Mouse (Mus musculus): ENCODE results near the gene Zfp804a.
A peak's percentile ranks its signal among the peaks of the same experiment; 100 is the strongest.

Zfp804a gene

DNA sequence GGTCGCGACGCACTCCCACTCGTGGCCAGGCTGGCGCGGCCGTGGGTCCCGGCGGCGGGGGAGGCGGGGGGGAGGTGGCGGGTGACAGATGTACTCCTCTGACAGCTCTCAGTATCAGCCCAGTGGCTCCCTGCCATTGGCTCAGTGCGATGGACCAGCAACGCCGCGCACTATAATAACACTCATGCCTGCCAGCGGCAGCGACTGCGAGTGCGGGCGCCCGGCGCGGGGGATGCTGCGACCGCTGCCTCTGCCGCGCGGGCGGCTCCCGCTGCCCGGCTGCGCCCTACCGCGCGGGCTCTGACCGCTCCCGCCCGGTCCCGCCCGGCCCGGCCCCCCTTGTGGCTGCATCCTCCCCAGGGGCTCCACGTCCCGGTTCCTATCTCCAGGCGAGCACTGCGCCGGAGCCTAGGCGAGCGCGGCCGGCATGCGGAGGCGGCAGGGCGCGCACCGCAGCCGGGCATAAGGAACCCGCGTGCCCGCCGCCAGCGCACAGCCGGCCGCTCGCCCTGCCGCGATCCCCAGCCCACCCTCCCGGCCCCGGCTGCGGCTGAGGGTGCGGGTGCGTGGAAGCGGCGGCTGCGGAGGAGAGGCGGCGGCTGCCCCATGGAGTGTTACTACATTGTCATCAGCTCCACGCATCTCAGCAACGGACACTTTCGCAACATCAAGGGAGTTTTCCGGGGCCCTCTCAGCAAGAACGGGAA, at the start of gene Zfp804a:
Gene Zfp804a, plus strand, starts transcription at position 38 of the 707 bp plus-strand sequence.
- DNase-seq (ENCODE audit: low spot score): peak; percentile 25

DNA sequence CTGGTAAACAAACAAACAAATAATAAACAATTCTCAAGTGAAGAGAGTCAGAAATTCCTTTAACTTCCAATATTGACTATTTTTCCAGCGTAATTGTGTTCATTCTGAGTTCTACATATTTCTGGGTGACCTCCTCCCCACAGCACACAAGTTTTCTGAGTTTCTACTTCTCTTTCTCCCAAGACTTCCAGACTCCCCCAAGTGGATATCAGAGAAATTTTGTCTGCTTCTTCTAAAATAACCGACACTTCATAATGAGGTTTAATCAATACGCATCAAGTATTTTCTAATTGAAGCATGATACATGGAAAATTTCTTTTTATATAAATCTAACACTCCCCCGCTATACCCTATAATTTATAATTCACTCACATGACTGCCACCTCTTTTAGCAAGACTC, 1.4 kb upstream of the Zfp804a start:
- no peak for DNase-seq (ENCODE audit: low spot score)

DNA sequence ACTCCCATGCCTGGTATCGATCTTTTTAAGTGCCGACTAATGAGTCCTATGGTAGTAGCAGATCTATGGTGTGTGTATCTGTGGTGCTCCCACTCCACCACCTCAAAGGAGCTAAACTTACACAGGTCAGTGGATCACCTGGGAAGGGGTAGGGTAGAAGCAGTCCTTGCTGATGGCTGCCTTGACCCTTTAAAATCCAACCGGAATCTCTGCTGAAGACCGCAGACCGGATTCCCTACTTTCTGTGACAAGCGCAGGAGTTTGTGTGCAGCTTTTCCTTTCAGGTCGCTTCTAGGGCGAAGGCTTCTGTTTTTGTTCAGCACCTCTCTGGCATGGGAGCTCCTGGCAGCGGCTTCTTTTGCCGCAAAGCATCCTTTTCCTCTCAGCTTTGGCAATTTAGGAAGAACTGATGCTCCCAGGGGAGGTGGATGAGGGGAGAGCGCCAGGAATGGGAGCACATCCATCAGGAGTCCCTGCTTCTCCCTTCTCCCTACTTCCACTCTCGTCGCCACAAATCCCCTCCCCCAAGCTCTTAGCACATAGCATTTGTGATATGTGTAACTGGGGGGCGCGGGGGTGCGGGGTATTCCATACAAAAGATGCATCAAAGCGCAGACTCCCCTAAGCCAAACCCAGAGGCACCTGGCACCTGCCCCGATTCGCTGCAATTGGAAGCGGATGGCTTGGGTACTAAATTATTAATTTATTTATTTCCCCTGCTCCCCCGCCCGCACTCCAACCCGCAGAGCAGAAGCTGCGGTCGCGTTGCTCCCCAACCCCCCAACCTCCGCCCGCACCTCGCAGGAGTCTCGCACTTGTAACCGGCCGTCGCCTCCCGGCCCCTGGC, 461 bp upstream of the Zfp804a start:
- DNase-seq (ENCODE audit: low spot score): peak; percentile 42

DNA sequence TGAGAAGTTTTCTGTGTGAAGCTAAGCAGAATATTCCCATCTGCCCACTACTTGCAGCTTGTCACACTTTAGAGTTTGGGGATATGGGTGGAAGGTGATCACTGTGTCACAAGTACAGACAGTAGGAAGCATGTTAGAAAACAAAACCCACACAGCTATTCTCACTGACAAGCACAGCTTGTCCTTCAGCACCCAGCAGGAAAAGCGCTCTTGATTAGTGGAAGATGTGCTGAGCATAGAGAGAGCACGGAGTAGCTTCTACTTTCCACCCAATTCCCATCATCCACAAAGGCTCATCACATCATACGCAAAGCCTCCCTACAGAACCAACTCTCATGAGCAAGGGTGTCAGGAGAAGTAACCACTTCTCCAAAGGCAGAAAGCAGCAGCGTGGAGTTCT, 1.4 kb downstream of the Zfp804a start:
- no peak for DNase-seq (ENCODE audit: low spot score)

DNA sequence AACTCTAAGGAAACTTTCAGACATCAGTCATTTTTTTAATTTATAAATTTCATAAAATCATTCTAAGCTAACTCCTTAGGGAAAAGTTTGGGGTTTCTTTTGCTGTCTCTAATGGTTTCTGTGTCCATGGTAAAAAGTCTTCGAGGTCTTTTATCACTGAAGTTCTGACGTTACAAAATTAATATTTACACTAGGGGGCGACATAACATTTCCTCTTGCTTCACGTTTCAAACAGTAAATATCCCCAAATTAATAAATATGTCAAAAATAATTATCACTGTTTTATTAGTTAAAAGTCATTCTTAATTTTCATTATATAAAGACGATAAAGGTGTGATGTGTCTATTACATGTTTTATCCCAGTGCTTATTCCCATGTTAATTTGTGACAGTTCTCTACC, 11.6 kb downstream of the Zfp804a start:
- no peak for DNase-seq (ENCODE audit: low spot score)

DNA sequence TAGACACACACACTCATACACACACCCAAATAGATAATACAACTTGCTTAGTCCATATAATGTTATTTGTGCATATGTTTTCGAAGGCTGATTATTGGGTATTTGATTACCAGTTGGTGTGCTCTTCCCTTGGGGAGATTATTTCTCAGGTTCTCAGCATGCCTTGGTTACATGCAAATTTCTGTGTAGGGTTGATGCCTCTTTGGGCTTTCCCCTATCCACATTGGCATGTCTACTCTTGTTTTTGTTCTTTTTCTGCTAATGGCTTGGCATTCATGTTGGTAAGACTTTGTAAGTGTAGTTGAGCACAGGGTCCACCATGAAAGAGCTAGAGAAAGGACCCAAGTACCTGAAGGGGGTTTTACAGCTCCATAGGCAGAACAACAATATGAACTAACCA, 14.9 kb downstream of the Zfp804a start:
- DNase-seq (ENCODE audit: low spot score): no peak

DNA sequence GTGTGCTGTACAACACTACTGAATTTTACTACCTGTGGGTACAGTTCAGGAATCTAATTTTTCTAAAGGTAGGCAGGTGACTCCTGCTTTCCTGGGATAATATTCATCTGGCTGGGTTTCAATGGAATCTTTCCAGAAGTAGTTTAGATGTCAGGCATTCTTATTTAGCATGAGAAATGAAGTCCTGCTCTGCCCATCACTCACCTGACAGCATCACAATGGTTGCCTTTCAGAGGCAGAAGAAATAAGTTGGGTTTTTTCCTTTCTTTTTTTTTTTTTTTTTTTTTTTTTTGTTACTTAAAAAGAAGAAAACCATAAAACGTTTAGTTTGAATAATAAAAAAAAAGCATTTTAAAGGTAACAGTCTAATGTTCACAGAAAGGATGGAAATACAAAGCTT, 16.1 kb downstream of the Zfp804a start:
- DNase-seq (ENCODE audit: low spot score): no peak

DNA sequence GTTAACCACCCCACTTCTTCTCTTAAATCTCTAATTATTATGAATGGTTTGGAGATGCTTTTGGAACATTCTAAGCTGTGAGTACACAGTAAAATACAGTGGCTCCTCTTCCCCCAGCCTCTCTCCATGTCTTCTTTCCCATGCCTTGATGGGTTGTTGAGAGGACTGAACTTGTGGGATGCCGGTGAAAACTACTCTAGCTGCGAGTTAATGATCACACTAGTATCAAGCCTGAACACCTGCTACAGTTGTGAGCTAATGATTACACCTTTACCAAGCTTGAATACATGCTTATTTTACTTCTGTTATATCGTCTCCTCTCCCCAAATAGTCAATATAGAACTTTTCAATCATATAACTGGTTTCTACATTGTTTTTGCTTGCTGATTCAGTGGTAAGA, 23.9 kb downstream of the Zfp804a start:
- DNase-seq (ENCODE audit: low spot score): no peak

DNA sequence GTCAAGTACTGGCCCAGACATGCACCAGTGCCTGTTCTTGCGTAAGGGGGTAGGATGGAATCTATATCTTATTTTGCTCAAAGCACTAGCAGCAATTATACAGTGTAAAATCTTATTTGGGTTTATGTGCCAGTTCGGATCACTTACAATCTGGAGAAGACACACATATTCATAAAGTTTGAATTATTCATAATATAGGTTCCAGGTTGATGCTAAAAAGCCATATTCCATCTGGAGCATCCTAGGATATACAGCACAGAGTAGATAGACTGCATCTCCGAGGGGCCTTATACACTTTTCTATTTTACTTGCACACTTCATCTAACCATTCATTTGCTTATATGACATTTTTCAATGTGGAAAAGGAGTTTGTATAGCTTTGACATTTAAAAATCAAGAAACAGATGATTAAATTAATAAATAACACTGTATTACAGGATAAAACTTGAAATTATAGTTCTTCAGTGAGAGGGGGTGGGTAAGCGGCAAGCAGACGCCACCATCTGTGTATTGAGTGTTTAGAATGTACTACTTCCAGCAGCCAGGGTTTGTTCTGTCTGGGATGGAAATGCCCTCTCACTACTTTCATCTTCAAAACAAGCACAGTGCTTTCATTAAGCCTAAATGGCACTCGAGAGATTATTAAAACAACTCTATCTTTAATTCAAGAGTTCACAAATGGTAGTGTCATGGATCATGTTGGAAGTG, 25.4 kb downstream of the Zfp804a start:
- DNase-seq (ENCODE audit: low spot score): no peak

DNA sequence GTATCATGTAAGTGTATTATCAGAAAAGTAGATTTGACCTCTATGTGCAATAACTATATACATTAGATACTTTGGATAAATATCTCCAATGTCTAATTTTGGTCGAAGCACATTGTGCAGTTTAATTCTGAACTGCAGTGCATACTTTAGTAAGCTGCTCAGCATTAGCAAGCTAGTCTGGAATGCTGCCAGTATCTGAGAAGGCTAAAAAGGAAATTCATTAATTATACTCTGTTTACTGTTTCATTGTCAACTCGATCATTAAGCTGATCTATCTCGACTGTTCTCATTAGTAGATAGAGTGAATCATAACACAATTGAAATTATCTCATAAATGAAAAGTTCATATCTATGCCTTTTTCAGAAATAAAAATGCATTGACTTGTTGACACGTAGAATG, 27.7 kb downstream of the Zfp804a start:
- no peak for DNase-seq (ENCODE audit: low spot score)

DNA sequence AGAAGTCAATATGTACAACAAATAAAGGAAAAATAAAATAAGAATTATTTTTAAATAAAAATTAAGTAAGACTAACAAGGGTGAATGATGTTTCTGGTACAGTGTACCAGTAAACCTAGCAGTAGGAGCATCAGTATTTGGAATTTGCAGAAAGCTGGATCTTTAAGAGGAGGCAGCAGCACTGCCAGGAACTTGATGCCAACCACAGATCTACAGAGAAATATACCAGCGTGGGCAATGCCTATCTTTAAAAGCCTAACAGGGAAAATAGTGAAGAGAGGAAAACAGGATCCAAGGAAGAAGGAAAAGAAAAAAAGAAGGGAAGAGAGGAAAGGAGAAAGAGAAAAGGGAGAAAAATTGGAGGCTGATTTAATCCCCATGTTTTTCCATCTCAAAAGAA, 60.1 kb downstream of the Zfp804a start:
- no peak for DNase-seq (ENCODE audit: low spot score)

DNA sequence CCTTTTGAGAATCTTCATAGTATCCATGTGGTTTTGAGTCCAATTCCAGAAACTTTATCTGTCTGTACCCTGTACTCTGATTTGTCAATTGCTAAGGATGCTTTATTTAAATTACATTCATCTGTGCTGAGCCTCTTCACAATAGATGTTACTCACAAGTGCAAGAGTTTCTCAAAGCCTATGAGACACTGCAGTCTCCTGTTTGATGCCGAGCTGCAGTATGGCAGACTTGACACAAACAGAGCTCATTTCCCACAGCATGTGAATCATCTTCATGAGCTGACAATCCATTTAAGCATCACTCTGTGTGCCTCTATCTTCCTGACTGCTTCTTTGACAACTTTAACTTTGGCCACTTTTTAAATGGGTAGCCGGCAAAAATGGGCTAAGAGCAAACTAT, 60.6 kb downstream of the Zfp804a start:
- no peak for DNase-seq (ENCODE audit: low spot score)

DNA sequence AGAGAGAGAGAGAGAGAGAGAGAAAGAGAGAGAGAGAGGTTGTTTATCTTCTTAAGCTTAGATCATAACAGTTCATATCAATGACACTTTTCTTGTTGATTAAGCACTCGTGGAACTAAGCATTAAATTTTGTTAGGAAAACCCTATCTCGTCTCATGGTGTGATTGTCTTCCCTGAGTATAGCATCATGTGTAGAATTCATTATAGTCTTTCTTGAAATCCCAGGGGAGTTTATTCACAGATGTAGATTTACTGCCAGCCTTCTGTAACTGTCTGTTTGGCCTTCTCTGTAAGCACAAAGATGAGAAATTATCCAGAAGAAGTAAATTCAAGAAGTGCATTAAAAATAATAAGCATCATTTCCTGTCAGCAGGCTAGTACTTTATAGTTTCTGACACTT, 66.6 kb downstream of the Zfp804a start:
- DNase-seq (ENCODE audit: low spot score): no peak

DNA sequence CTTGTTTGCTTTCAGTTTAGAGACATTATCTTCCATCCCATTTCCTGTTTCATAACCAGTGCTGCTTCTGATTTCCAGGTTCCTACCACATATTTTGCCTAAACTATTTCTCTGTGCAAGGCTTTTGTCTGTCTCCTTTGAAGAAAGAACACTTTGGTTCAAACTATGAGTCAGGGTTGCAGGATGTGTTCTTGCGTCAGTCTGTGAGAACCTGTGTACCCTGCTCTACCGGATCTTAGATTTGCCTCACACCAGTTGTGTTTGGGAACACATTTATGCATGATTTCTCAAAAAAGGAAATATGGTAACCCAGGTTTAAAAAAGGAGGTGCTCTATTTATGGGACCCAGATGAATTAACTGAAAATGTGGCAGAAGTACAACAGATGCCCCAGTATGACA, 125.7 kb downstream of the Zfp804a start:
- DNase-seq (ENCODE audit: low spot score): no peak

DNA sequence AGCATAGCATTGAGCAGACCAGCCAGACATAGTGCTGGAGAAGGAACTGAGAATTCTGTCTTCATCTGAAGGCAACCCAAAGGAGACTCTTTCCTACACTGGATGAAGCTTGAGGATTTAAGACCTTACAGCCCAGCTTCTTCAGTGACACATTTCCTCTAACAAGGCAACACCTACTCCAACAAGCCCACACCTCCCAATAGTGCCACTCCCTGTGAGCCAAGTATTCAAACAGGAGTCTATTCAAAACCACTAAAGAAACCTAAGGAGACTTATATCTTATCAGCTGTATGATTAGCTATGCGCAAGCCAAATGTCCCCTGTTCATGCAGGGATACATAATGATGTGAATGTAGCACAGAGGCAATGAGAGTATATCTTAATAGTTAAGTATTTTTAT, 128.0 kb downstream of the Zfp804a start:
- no peak for DNase-seq (ENCODE audit: low spot score)

DNA sequence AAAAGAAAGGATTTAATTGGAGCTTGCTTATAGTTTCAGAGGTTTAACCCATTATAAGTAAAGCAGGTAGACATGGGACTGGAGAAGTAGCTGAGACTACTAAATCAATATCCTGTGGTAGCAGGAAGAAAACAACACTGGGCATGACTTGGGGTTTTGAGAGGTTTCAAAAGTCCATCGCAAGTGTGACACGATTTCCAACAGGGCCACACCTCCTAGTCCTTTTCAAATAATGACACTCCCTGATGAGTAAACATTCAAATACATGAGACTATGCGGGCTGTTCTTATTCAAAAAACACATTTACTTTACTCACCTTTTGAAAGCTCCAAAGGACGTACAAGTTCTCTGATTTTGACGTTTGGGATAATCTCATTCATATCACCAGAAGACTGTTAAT, 146.9 kb downstream of the Zfp804a start:
- DNase-seq (ENCODE audit: low spot score): no peak

DNA sequence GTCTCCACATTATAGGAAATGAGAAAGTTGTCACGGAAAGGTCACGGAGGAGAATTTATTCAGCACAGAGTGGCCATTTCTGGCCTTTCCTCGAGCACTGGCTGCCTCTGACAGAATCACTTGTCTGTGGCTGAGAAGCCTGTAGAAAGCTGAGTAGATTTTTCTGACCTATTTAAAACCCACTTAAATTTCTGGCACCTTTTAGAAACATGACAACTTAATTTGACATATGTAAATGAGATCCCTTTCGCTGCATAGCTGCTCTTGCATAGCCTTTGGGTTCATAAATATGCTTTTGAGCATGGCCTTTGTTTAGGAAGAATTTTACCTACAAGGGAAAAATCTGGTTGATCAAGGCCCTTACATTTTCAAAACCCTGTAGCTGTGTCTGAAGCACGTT, 147.6 kb downstream of the Zfp804a start:
- DNase-seq (ENCODE audit: low spot score): no peak

DNA sequence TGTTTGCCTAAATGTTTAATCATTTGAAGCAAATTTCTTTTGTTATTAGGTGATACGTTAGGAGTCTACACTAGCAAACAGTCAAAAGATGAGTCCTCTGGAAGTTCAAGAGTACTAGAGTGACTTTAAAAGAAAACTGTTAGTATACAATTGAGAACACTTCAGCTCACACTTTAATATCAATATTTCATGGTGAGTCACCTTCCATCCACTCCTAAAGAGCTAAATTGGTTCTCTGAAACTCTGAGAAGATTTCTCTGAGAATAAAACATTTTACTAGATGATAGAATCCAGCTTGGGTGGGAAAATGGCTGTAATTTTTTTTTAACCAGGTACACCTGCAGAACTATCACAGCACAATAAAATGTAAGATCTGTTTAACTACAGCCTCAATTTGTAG, 157.6 kb downstream of the Zfp804a start:
- no peak for DNase-seq (ENCODE audit: low spot score)

DNA sequence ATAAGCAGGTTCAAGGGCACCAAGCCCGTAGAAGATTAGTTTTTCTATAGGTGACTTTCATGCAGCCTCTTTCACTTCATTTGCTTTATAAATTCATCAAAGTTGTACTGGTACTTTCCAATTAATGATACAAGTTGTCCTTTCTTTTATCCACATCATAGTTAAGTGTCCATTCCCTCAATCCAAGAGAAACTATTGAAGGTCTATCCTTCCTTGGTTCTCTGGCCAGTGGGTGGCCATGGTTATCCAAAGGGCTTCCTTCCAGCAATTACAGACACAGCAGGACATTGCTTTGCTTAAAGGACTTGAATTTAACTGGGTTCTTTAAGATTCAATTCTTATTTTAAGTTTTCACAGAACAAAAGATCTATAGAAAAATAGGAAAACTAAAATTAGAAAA, 158.9 kb downstream of the Zfp804a start:
- no peak for DNase-seq (ENCODE audit: low spot score)

DNA sequence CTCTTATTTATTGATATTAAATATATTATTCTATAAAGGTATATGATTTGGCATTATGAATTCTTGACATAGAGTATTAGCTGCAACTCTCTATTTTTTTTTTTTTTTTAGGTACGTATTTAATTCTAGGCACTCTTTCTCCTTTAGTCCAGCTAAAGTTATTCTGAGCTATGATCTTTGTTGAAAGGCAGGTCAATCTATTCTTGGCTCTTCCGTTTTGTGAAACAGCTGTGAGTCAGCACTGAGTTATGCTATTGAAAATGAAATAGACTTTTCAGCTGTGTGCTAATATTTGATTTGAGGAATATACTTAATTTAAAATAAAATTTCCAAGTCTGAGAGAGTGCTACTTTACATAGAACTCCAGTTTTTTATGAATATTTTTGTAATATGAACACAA, 164.9 kb downstream of the Zfp804a start:
- no peak for DNase-seq (ENCODE audit: low spot score)

DNA sequence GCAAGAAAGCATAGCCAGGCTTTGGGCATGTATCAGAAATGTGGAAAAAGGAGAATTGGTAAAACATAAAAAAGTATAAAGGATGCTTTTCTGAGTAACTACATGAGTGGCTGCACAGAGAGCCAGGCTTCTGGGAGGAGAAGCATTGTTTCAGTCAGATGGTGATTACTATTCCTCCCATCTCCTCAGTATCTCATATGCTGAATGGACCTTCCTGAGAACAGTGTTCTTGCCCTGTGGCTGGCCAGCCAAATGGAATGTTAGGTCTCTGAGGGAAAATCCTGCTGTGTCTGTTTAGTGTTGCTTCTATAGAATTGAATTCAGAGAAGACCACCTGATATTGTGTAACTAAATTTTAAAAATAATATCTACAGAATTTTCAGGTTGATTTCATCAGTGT, 193.0 kb downstream of the Zfp804a start:
- no peak for DNase-seq (ENCODE audit: low spot score)

DNA sequence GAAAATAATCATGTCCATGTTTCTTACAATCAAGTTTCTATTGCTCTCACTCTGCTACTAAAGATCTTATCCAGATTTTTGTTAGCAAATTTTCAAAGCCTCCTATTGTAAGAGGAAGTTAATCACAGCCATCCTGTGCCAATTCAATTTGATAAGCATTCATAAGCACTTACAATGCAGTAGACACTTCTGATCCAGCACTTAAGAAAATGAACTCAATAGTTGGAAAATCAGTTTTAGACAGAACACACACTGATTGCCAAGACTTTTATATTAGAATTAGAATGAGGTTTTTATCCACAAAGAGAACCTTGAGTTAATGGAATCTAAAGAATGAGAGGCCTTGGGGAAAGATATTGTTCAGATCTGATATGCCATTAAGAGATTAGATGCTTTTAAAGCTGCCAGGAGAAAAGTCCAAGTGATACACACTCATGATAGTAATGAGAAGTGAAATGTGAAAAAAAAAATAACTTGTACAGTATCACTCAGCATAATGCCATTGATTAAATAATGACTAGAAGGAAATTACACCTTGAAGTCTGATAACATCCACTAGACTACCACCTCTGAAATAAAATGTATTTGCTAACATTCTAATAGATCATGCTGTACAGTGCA, 194.0 kb downstream of the Zfp804a start:
- no peak for DNase-seq (ENCODE audit: low spot score)

DNA sequence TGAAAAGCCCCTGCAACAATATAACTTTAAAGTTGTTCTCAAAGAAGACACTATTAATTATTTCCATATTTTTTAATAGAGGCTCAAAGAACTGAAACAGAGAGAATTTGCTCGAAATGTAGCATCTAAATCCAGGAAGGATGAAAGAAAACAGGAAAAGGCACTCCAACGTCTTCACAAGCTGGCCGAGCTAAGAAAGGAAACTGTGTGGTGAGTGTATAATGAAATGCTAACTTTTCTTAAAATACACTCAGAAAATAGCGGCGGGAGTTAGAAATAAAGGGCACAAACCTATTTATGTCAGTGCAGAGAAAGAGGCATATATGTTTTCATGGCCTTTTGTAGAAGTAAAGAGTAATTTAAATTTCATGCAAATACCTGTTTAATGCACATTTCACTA, 200.4 kb downstream of the Zfp804a start:
- no peak for DNase-seq (ENCODE audit: low spot score)

Measured in left cerebral cortex, adult 11 months (tissue).